Comparison of ENCODE assay signal across 14 mouse cellular contexts in genomic region chr11:68401428-68401827, GRCm38 (mm10).
"Had no signal": no experiment of that assay in that cellular context is flagged by ENCODE, and none has a peak within 500 bp of the region (broad histone marks: within the 10 kb centered on the region; RNA-seq: fewer than 3 reads in every experiment).

No protein-coding gene starts in this region.

- H3K36me3 ChIP-seq: limb, embryonic 13.5 days; stomach, embryonic 15.5 days had no signal

- H3K4me3 ChIP-seq: layer of hippocampus, adult 2 months; myocyte had no signal

- H3K27ac ChIP-seq: layer of hippocampus, adult 2 months; limb, embryonic 13.5 days; liver, embryonic 14.5 days; stomach, embryonic 15.5 days had no signal

- H3K9me3 ChIP-seq: limb, embryonic 13.5 days; stomach, embryonic 15.5 days had no signal

- DNase-seq: kidney, adult 18-20 months; kidney, postnatal 10 days; kidney, postnatal 4 days; left cerebral cortex, postnatal 4 days; lung, adult 18-20 months; retina, postnatal 1 day; right cerebral cortex, postnatal 4 days; spleen, adult 18-20 months; thymus, postnatal 36 days had no signal

- H3K9ac ChIP-seq: limb, embryonic 13.5 days; liver, embryonic 14.5 days; stomach, embryonic 15.5 days had no signal
